Mouse (Mus musculus): ENCODE data around the gene Map3k14.

DNA sequence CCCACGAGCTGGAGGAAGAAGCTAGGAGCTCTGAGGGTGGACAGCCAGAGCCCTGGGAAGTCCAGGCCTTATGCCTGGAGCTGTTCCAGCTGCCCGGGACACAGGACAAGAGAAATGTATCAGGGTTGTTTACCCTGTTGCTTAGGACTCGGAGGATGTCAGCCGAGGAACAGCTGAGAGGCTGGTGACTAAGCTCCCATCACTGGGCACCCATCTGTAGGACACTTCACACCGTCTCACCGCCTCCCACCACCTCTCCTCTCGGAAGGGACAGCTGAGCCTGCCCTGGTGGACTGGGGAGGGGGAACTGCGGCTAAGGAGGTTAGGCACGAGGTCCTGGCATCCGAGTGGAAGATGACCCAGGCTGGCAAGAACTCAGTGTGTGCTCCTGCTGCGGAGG, 31.6 kb downstream of the Map3k14 start:
- no peak for TF ChIP-seq CTCF (IDR thresholded peaks at IDR 0.05)
- no peak for TF ChIP-seq POLR2A (IDR thresholded peaks at IDR 0.05; ENCODE audit: insufficient read depth, low read depth, low read length)
- no peak for TF ChIP-seq EP300 (IDR thresholded peaks at IDR 0.05; ENCODE audit: insufficient read depth, low read depth, low read length)
